Mouse (Mus musculus): ENCODE measurements around the gene Creb3l2. TPM values are rescaled to one million over a fixed set of nuclear protein-coding genes. Genes with fewer than 3 reads are reported as not detected.

Creb3l2 gene
- total RNA-seq, 2 experiments from 2014 or later: 71.3 to 78.3 TPM

DNA sequence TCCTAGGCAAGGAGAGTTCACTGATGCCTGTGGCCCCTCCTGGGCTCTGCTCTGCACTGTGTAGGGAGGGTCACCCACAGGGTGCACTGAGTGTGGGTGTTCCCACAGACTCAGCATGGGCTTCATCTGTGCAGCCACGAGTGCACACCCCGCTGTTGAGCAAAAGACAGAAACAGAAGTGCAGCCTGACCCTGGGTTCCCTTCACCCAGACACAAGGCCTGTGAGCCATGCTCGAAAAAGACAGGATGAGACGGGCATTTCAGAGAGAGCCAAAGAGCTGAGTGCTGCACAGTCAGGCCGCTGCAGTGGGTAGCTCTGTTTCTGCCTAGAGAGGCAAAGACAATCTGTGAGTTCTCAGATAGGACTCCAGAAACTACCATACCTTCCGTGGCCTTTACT lies 114.4 kb downstream of the Creb3l2 start:
- DNase-seq (ENCODE audit: low spot score in 2 of 2): no peak

DNA sequence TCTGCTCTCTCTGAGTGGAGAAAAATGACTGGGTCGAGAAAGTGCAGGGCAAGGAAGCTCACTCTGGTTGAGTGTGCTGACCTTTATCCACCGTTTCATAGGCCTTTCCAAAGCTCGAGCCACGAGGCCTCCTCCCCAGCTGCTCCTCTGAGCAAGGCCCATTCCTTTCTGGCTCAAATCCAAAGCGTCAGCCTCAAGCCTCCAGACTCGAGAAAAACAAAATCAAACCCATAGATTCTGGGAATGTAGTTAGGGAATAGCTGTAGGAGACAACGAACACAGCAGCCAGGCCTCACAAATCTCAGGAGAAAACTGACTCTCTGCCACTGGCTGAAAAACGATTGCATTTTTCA lies 115.4 kb downstream of the Creb3l2 start:
- no peak for DNase-seq (ENCODE audit: low spot score in 2 of 2)

DNA sequence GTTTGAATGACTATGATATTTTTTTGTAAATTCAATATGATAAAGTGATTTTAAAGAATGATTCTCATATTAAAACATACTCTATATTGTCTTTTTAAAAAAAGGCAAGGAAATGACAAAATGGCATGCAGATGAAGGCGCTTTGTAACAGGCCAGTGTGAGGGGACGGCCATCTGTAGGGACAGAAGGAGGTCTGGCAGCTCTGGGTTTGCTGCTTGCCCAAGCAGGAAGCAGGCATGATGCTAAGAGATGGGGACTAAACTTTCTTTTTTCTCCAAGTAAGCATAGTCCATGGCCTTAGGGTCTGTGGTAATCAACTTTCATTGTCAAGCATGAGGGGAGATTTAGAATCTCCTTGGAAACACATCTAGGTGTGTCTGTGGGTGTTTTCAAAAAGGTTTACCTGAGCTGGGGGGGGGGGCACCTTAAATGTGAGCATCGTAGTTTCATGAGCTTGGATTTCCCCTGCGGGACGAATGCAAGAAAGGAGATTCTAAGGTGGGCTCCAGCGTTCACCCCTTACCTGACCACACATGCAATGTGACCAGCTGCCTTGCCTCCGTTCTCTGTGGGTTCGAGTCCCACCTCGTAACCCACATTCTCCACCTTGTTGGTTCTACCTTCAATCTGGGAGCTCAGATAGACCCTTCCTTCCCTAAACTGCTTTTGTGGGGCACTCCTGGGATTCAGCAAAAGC lies 115.9 kb downstream of the Creb3l2 start:
- no peak for DNase-seq (ENCODE audit: low spot score in 2 of 2)

DNA sequence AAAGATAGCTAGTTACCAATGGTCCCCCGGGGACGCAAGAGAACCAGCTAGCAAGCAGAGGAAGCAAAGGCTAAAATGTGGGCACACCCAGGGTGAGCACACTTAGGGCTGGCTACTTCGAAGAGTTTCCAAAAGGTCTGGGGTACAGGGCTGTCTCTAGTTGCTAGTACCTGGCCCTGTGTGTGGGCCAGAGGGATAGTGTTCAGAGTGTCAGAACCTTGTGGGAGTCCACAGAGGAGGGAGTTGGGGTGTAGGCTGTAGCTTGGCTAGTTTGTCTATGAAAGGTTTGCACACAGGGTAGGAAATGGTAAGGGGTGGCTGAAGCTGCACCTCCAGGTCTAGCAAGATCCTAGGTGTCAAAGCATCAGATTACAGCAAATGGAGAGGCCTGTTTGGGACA lies 116.9 kb downstream of the Creb3l2 start:
- DNase-seq (ENCODE audit: low spot score in 2 of 2): no peak

DNA sequence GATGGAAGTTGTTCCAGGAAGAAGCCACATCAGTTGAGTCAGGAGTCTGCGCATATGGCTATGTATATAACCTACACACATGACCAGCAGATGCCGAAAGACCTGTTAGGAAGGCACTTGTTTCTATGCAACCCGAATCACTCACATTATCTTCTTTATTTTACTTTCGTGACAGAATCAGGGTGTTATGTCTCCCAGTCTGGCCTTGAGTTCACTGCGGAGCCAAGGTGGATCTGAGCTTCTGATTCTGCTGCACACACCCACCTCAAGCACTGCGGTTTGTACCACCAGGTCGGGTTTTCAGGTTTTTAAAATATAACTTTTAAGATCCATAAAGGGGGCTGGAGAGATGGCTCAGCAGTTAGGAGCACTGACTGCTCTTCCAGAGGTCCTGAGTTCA lies 119.3 kb downstream of the Creb3l2 start:
- DNase-seq (ENCODE audit: low spot score in 2 of 2): no peak

DNA sequence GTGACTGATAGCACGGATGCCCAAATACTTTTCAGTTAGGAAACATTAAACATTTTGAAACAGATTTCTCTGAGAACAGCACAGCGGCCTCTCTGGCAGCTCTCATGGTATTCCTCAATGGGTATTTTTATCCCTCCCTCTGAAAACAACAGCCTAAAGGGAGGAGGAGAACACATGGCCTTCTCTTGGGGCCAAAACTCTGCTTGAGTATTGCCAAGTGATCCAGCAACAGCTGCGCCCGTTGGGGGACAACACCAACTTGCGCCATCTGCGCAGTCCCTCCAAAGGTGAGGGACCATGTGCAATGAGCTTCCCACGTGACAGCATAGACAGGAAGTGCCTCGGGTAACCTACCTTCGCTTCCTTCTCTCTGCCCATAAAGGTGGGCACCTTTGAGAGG lies 119.9 kb downstream of the Creb3l2 start:
- no peak for DNase-seq (ENCODE audit: low spot score in 2 of 2)

DNA sequence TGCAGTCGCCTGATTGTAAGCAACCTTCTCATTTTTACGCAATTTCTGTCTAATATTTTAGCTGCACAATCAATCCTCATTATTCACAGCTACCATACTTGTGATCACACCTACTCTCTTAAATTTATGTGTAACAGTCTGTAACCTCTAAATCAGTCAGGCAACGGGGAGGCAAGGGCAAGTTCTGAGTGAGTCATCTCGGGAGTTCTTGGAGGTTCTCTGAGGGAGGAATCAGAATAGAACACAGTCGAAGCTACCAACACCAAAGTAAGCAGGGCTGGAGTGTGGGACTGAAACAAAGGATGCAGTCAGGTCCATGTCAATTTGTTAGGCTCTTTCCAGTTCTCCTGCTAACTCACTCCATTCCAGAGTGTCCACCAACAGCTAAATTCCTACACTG lies 124.0 kb downstream of the Creb3l2 start:
- no peak for DNase-seq (ENCODE audit: low spot score in 2 of 2)

DNA sequence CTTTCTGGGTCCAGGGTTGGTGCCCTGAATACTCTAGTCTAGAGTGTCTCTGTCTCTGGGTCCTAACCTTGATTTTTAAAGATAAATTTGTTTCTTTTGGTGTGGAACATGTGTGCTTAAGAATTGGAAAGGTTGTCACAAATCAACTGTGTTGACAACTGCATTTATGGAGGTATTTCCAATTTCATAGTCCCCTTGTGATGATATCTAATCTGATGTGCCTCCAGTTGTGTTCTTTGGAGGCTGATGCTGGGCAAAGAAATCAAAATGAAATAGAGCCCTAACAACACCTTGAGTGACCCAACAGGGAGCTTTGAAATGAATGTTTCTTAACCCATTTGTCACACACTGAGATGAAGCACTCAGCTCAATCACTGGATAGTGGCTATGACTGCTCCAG lies 126.5 kb downstream of the Creb3l2 start:
- no peak for DNase-seq (ENCODE audit: low spot score in 2 of 2)

DNA sequence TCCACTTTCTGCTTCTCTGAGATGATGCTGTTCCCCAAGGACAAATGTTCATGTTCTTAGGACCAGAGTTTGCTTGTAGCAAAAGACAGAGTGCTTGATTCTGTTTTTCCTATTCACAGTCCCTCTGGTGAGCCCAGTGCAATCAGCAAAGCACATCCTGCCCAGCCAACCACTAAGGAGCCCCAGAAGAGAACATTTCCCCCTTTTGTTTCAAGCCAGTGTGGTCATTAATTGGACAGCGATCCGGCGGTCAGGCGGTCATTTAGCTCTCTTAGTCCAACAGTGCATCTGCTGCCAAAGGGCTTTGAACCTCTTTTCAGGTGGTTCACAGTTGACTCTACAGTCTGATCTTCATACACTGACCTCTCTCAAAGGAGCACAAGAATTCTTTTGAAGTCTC lies 131.3 kb downstream of the Creb3l2 start:
- DNase-seq (ENCODE audit: low spot score in 2 of 2): no peak

DNA sequence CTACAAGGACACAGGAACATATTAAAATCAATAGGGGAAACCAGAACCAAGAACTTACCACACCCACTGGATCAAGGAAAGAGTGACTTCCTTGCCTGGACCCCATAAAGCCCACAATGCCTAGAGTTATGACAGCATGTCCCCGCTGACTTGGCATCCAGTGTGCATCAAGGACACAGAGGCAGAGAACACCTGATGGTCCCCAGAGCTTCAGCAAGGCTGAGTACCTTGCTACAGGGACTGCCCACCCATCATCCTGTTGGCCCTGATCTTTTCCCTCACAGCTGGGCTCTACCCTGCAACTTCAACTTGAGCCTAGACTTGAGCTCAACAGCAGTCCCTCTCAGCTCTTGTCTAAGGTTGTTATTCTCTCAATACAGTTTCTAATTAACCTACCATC lies 135.3 kb downstream of the Creb3l2 start:
- no peak for DNase-seq (ENCODE audit: low spot score in 2 of 2)

DNA sequence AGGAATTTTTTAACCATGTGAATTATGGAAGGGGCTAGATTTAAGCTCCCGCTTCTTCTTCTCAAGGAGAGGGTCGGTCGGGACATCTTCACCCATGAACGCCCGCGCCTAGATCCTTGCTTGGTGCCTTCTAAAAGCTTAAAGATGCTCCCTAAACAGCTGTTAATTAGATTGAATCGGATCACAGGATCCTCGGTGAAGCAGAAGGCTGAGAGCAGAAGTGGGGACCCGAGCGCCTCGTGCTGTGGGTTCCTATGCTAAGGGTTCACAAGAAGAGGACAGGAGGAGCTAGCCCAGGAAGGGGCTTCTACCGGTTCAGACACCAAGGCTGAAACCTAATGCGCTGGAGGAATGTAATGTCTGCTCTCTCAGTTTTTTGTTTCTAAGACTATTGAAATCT lies 141.5 kb downstream of the Creb3l2 start:
- no peak for DNase-seq (ENCODE audit: low spot score in 2 of 2)

DNA sequence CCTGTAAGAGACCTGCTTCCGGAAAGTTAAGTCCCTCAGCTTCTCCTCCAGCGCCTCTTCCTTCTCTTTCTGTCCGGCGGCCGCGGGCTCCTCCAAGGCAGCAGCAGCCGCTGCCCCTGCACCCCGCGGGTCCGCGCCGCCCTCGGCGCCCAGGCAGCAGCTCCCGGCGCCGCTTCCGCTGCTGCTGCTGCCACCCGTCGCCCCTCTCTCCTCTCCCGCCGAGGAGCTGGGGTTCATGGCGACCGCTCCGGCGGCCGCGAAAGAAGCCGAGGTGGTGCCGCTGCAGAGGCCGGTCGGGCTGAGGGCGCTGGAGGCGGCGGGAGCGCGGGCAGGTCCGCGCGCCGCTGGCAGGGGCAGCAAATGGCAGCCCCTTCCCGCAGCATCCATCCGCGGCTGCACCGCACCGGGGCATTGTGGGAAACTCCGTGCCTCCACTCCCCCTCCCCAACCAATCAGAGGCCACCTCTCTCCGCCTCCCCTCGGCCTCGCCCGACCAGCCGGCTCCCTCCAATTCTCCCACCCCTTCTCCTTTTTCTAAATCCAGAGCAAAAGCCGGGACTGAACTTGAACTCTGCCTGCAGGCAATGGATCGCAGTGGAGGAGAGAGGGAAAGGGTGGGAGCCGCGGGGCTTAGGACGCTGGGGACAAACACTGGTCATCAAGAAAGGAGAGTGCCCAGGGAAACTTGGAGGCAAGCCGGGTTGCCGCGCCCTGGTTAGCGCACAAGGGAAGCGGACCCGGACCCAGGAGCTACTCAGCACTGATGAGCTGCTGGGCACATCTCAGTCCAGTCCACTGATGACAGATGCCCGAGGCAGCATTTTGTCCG lies 142.2 kb downstream of the Creb3l2 start, which contains the start of gene Dgki:
Gene Dgki (minus strand): TSS at position 623 of the 829 bp plus-strand sequence.
- DNase-seq (ENCODE audit: low spot score in 2 of 2): no peak

DNA sequence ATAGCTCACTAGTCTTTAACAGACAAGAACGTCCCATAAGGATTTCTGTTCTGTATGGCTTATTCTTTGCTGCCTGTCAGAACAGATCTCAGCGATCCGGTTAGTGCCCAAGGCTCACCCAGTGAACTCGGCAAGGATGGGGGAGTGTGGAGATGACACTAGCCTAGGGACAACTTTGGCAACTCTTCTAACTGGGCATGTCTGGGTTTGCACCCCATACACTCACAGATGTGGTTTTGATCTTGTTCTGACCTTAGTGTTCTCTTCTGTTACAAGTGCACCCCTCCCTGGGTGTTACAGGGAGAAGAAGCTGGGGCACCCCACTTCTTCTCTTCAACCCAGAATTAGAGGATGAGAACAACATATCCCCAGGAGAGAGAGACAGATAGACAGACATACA lies 143.0 kb downstream of the Creb3l2 start:
- no peak for DNase-seq (ENCODE audit: low spot score in 2 of 2)

DNA sequence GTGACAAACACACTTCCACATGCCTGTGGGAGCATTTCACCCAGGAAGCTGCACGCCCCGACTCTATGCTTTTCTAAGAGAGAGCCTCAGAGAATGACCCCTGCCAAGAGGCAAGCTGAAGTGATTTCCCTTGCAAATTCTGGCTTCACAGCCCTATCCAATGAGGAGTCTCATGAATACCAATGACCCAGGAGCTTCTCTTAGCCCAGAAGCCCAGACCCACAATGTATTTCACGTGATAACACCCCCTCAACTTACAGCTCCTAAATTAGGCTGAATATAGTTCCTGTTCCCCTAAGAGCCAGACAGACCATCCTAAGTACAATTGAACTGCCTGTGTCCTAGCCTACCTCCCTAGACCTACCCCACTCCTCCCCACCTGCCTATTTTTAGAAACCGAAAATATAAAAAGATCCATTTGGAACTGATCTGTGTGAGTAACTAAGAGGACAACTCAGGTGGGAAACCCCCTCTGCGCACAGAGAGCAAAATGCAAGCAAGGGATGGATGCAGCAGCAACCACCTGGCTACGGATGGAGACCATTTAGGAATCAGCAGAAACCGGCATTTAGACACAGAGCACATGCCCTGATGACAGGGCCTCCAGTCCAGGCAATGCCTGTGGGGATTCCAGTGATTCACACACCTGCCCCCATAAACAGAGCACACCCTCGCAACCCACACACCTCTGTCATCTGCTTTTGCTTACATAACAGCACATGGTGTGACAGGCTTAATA lies 144.0 kb downstream of the Creb3l2 start:
- no peak for DNase-seq (ENCODE audit: low spot score in 2 of 2)

DNA sequence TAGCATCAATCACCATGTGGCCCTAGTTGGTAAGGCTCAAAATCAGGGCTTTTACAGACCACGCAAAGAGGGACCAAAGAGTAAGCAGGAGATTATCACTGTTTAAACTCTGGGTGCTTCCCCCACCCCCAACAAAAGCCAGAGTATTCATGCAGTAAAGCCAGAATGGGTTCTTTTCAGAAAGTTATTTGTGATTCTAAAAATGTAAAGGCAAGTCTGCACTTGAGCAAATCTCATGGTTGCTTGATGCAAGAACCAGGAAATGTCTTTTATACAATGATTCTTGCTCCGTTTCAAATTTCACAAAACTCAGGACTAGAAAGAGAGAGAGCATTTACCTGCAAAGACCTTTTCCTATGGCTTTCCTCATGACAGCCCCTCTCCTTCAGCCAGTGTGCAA lies 149.9 kb downstream of the Creb3l2 start:
- DNase-seq (ENCODE audit: low spot score in 2 of 2): no peak

DNA sequence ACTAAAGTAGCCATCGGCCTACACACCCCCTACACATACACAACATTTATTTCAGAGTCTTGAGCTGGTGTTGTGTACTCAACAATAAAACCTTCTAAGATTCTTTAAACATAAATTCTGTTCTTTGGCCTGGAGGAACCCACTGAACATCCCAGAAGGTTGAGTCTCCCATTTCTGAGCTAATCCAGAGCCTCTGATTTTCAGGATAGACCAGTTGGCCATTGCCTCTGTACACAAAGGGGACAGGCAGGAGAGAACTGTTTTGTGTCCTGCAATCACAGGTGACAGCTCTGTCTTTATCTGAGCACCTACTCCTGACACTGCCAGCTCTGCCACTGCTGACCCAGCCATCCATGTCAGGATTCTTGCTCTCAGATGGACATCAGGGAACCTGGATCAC lies 150.8 kb downstream of the Creb3l2 start:
- no peak for DNase-seq (ENCODE audit: low spot score in 2 of 2)

DNA sequence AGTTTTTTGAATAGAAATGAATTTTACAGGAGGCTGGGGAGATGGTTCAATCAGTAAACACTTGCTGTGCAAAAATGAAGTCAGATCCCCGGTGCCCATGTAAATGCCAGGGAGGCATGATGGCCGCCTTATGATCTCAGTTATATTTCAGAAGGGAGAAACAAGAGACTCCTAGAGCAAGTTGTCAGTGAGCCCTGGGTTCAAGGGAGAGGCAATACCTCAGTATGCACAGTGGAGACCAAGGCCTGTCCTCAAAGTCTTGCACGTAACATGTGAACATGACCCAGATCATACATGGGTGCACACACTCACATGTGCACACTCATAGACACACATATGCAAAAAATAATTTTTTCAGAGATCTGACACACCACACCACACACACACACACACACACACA lies 151.3 kb downstream of the Creb3l2 start:
- no peak for DNase-seq (ENCODE audit: low spot score in 2 of 2)

DNA sequence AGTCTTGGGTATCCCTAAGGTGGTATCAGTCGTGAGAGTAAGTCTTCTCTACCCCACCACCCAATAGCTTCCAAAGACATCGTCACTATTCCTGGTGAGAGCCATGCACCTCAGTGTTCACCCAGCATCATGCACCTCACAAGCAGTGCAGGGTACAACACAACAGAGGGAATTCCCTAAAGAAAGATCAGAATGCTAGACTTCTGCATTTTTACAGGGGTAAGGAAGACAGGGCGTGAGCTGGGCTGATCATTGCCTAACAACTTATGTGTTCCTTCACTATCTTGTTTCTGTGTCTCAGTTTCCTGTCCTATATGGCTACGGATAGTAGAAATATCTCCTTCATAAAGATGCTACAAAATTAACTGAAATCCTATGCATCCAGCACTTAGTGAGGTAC lies 155.8 kb downstream of the Creb3l2 start:
- DNase-seq (ENCODE audit: low spot score in 2 of 2): no peak

DNA sequence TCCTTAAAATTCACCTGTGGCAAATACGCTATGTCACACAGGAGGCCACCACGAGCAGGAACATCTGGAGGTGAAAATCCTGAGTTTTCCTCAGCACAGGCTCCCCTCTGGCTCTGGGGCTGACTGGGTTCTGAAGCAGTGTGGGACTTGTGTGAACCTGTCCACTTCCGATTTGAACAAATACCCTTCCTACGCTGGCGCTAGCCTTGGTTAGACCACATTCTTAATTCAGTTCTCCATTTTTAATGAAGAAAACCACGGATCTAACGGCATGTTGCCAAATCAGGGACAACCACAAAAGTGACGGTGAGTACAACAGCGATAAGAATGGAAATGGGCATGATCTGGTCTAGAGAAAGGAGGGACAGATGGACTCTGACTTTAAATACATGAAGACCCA lies 157.1 kb downstream of the Creb3l2 start:
- DNase-seq (ENCODE audit: low spot score in 2 of 2): no peak

DNA sequence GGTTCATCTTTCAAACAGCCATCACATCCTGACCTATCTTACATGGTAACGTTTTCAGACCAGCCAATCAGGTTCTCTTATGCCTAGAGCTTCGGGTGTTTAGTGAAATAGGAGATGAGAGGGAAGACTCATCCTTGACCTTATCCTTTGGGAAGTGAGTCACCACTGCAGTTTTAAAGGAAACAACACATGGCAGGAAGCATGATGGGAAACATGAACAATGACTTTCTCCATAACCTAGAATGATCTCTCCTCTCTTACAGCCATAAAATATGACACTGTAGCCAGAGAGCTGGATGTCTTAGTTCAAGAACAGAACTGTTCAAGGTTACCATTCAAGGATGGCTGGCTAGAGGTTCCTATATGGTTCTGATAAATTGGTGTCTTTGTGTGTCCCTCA lies 158.6 kb downstream of the Creb3l2 start:
- DNase-seq (ENCODE audit: low spot score in 2 of 2): no peak

DNA sequence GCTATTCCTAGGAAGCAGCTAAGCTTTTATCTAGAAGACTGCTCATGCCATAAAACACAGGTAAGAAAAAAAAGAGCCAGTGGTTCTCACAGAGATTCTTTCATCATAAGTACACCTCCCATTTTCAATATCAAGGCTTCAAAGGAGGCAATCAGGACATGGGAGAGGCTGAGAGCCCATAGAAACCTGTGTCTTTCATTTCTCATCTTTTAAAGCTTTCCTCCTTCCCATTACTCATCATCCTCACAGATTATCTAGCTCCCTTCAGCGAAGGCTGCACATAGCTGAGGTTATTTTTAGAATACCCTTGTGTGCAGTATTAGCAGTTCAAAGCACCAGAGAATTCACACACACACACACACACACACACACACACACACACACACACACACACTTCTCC lies 159.3 kb downstream of the Creb3l2 start:
- DNase-seq (ENCODE audit: low spot score in 2 of 2): no peak

All from adrenal gland, postnatal 4 days (tissue).